Mouse (Mus musculus) ES-Bruce4 (cell line): ENCODE results near the gene Tsr1.

ENCODE experiments used
- CTCF ChIP-seq: IDR thresholded peaks from one replicate; pipeline ENCODE4 v1.8.1; 2011; ENCODE audit warnings: low read depth, low read length
- POLR2A ChIP-seq: IDR thresholded peaks from one replicate; pipeline ENCODE4 v1.8.1; 2011; ENCODE audit warnings: low read length; ENCODE audit not compliant: insufficient read depth

DNA sequence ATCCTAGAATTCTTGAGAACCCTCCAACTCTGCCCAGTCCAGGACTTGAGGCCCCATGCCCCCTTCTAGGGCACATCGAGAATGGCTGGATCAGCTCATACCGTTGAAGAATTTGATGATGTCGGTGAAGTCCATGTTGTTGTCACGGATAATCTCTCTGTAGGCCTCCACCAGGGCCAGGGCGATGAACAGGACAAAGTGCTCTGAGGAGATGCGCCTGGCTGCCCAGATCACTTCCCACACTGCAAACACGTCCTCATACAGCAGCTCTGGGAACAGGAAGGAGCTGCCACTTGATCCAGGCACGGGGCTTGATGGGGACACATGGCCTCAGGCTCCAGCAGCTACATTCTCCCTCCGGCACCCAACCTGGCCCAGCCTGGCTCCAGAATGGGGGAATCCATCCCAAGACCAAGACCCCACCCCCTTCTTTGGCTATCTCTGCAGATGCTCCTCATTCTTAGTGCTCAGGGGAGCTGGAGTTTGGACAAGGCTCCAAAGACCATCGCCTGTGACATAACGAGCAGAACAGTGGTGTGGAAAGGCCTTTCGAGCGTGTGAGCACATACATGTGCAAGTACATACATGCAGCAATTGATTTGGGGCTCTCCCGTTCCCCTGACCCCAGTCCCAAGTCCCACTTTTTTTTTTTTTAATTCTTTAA, 46.7 kb upstream of the Tsr1 start:
- no peak for TF ChIP-seq CTCF
- TF ChIP-seq POLR2A: no peak
